ENCODE assay signal across 10 mouse cellular contexts in the genomic region with DNA sequence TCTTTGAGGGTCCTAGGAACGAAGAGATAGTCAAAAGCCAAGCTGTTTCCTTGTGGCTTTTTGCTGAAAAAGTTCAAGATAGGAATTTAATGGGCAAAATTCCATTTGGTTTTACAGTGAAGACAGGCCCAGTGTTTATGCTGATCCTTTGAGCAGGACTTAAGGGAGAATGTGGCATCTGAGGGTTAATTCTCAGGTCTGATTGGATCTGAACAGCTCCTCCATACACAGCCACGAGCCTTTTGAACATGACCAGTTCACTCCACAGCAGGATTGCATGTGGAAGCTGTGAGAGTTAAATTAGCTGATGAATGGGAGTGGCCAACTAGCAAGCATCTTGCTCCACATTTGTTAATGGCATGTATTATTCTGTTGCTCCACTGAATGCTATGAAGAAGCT.
DNase-seq lines count a peak whose midpoint lies in the region; ATAC-seq and TF ChIP-seq lines count a peak whose summit lies in the region.
"Had no signal": no experiment of that assay in that cellular context is flagged by ENCODE, and none has a peak within 500 bp of the region (broad histone marks: within the 10 kb centered on the region; RNA-seq: fewer than 3 reads in every experiment).

No protein-coding gene starts in this region.

- DNase-seq in heart, adult 9 months (ENCODE audit: low spot score in 2 of 2), result no peak
- DNase-seq in embryonic facial prominence, embryonic 14.5 days (ENCODE audit: low spot score), result peak; percentile 26
- no peak for DNase-seq in hindbrain, postnatal 0 days (ENCODE audit: low spot score)
- no peak for DNase-seq in cerebellum, postnatal 10 days
- DNase-seq in layer of hippocampus, adult 9-10 months (ENCODE audit: low spot score), result no peak
- DNase-seq in right cerebral cortex, postnatal 14 days, result no peak
- DNase-seq: lung, postnatal 10 days had no signal

- peak overlapping the region; percentile 48 for H3K4me2 ChIP-seq in heart, embryonic 15.5 days
- H3K4me2 ChIP-seq in embryonic facial prominence, embryonic 14.5 days (ENCODE audit: low read depth, low read length), result peak overlapping the region; percentile 40
- peak overlapping the region; percentile 35; the same call in 1 of the 2 replicates for H3K4me2 ChIP-seq in hindbrain, postnatal 0 days (ENCODE audit: low read depth, low read length)
- H3K4me2 ChIP-seq in midbrain, embryonic 16.5 days (ENCODE audit: low read length), result peak overlapping the region; percentile 30

- peaks cover 9% of the 10 kb centered on the region; the same call in 1 of the 2 replicates for H3K4me1 ChIP-seq in heart, embryonic 15.5 days (replicated peaks)
- peaks cover 10% of the 10 kb centered on the region; the same call in 1 of the 2 replicates for H3K4me1 ChIP-seq in embryonic facial prominence, embryonic 14.5 days (ENCODE audit: control insufficient read depth, insufficient read depth, low read length)
- no peaks in the 10 kb centered on the region for H3K4me1 ChIP-seq in hindbrain, postnatal 0 days (ENCODE audit: insufficient read depth, low read length)
- peaks cover 6% of the 10 kb centered on the region; the same call in 1 of the 2 replicates for H3K4me1 ChIP-seq in midbrain, embryonic 16.5 days (ENCODE audit: control insufficient read depth, insufficient read depth, low read length)

- 24% methylated on average over 2 of the region's 2 CpGs for WGBS in heart, embryonic 15.5 days
- 9% methylated on average over 2 of the region's 2 CpGs for WGBS in embryonic facial prominence, embryonic 14.5 days
- 14% methylated on average over 2 of the region's 2 CpGs for WGBS in hindbrain, postnatal 0 days
- WGBS in midbrain, embryonic 16.5 days, result 13% methylated on average over 2 of the region's 2 CpGs

- H3K27ac ChIP-seq in heart, embryonic 15.5 days, result no peak overlapping the region
- H3K27ac ChIP-seq in embryonic facial prominence, embryonic 14.5 days (replicated peaks; ENCODE audit: low read depth, low read length), result 0 out of 2 replicates have a peak overlapping the region, but pooled peaks have one; percentile 33
- H3K27ac ChIP-seq in hindbrain, postnatal 0 days, result no peak overlapping the region
- H3K27ac ChIP-seq in midbrain, embryonic 16.5 days (ENCODE audit: low read length), result no peak overlapping the region

- ATAC-seq in heart, embryonic 15.5 days (replicated peaks; ENCODE audit: insufficient number of reproducible peaks, insufficient read depth, low FRiP score, low read depth), result no peak
- peak; percentile 41; the same call in 1 of the 2 replicates for ATAC-seq in embryonic facial prominence, embryonic 14.5 days (ENCODE audit: low read depth)
- no peak for ATAC-seq in hindbrain, postnatal 0 days
- ATAC-seq in midbrain, embryonic 16.5 days, result no peak

- H3K9me3 ChIP-seq in heart, embryonic 15.5 days (replicated peaks), result no peaks in the 10 kb centered on the region
- H3K9me3 ChIP-seq in embryonic facial prominence, embryonic 14.5 days (ENCODE audit: control insufficient read depth, low read length), result 0 out of 2 replicates have a peak, but pooled peaks cover 6% of the 10 kb centered on the region
- H3K9me3 ChIP-seq in hindbrain, postnatal 0 days (ENCODE audit: low read length), result no peaks in the 10 kb centered on the region
- no peaks in the 10 kb centered on the region for H3K9me3 ChIP-seq in midbrain, embryonic 16.5 days (replicated peaks; ENCODE audit: control insufficient read depth, low read length, poor library complexity, severe bottlenecking)

- TF ChIP-seq CTCF in hindbrain, postnatal 0 days (IDR thresholded peaks at IDR 0.05; ENCODE audit: low read depth), result no peak

- no peak overlapping the region for H3K9ac ChIP-seq in heart, embryonic 15.5 days
- H3K9ac ChIP-seq in embryonic facial prominence, embryonic 14.5 days (ENCODE audit: low read depth, low read length), result no peak overlapping the region
- H3K9ac ChIP-seq in hindbrain, postnatal 0 days (replicated peaks; ENCODE audit: low read length), result no peak overlapping the region
- no peak overlapping the region for H3K9ac ChIP-seq in midbrain, embryonic 16.5 days (ENCODE audit: low read depth, low read length)

- no peaks in the 10 kb centered on the region for H3K27me3 ChIP-seq in heart, embryonic 15.5 days
- no peaks in the 10 kb centered on the region for H3K27me3 ChIP-seq in embryonic facial prominence, embryonic 14.5 days (replicated peaks; ENCODE audit: control insufficient read depth, insufficient read depth, low read length)
- H3K27me3 ChIP-seq in hindbrain, postnatal 0 days (ENCODE audit: insufficient read depth, low read length), result no peaks in the 10 kb centered on the region
- no peaks in the 10 kb centered on the region for H3K27me3 ChIP-seq in midbrain, embryonic 16.5 days (ENCODE audit: control insufficient read depth, insufficient read depth, low read depth, low read length)

- no peak overlapping the region for H3K4me3 ChIP-seq in heart, embryonic 15.5 days
- no peak overlapping the region for H3K4me3 ChIP-seq in embryonic facial prominence, embryonic 14.5 days (ENCODE audit: low read depth, low read length)
- H3K4me3 ChIP-seq in hindbrain, postnatal 0 days (ENCODE audit: low read length), result no peak overlapping the region
- no peak overlapping the region for H3K4me3 ChIP-seq in midbrain, embryonic 16.5 days (ENCODE audit: low read depth, low read length)
- H3K4me3 ChIP-seq: erythroblast, embryonic 14.5 days had no signal

- H3K36me3 ChIP-seq in heart, embryonic 15.5 days, result no peaks in the 10 kb centered on the region
- H3K36me3 ChIP-seq in embryonic facial prominence, embryonic 14.5 days (ENCODE audit: control insufficient read depth, insufficient read depth, low read length), result no peaks in the 10 kb centered on the region
- H3K36me3 ChIP-seq in hindbrain, postnatal 0 days (ENCODE audit: insufficient read depth, low read length), result no peaks in the 10 kb centered on the region
- no peaks in the 10 kb centered on the region for H3K36me3 ChIP-seq in midbrain, embryonic 16.5 days (ENCODE audit: control insufficient read depth, insufficient read depth, low read length)
